Mouse (Mus musculus) embryonic facial prominence, embryonic 15.5 days (tissue): Measurements from ENCODE around the gene Dennd6b. TPM values are rescaled to one million over a fixed set of nuclear protein-coding genes. Genes with fewer than 3 reads are reported as not detected.

ENCODE experiments used
- ATAC-seq: fragments of 200-750 bp; cut with Nextera tagmentation; 2 replicates; pipeline ENCODE4 v1.8.0; 2017; ENCODE audit warnings: low read depth, moderate TSS enrichment; ENCODE audit not compliant: insufficient number of reproducible peaks, low FRiP score, low TSS enrichment
- H3K27ac ChIP-seq: fragments of 300-500 bp; sonication (generic); replicated peaks from 2 replicates; pipeline ENCODE4 v1.5.1; 2015; ENCODE audit warnings: mild to moderate bottlenecking, inconsistent platforms
- H3K27me3 ChIP-seq: fragments of 300-500 bp; sonication (generic); 2 replicates; pipeline ENCODE4 v1.6.1; 2015; ENCODE audit warnings: inconsistent platforms
- H3K36me3 ChIP-seq: fragments of 300-500 bp; sonication (generic); 2 replicates; pipeline ENCODE4 v1.6.1; 2015; ENCODE audit warnings: mild to moderate bottlenecking, inconsistent platforms
- H3K4me1 ChIP-seq: fragments of 300-500 bp; sonication (generic); 2 replicates; pipeline ENCODE4 v1.6.1; 2015; ENCODE audit warnings: inconsistent platforms
- H3K4me2 ChIP-seq: fragments of 300-500 bp; sonication (generic); replicated peaks from 2 replicates; pipeline ENCODE4 v1.6.1; 2015; ENCODE audit warnings: mild to moderate bottlenecking, inconsistent platforms
- H3K4me3 ChIP-seq: fragments of 300-500 bp; sonication (generic); replicated peaks from 2 replicates; pipeline ENCODE4 v1.5.1; 2015; ENCODE audit warnings: mild to moderate bottlenecking, inconsistent platforms
- H3K9ac ChIP-seq: fragments of 300-500 bp; sonication (generic); 2 replicates; pipeline ENCODE4 v1.6.1; 2015; ENCODE audit warnings: inconsistent platforms
- H3K9me3 ChIP-seq: fragments of 300-500 bp; sonication (generic); replicated peaks from 2 replicates; pipeline ENCODE4 v1.6.1; 2016; ENCODE audit warnings: inconsistent platforms
- WGBS: fragments of 180-500 bp; shearing (Covaris S2); methylation state at CpG from one replicate; pipeline ENCODE4 v1.1.7; 2015; 5-methylcytosine and 5-hydroxymethylcytosine counted together
- polyA plus RNA-seq: library from polyadenylated mRNA; unstranded; fragments of >200 nt; fragmentation: Nextera tagmentation; extraction: Ambion mirVana; gene quantifications from 2 replicates; pipeline ENCODE4 v1.2.1, GENCODE M21; 2015

Gene Dennd6b
- polyA plus RNA-seq, 1 experiment from 2014 or later, result 16.3 TPM

DNA sequence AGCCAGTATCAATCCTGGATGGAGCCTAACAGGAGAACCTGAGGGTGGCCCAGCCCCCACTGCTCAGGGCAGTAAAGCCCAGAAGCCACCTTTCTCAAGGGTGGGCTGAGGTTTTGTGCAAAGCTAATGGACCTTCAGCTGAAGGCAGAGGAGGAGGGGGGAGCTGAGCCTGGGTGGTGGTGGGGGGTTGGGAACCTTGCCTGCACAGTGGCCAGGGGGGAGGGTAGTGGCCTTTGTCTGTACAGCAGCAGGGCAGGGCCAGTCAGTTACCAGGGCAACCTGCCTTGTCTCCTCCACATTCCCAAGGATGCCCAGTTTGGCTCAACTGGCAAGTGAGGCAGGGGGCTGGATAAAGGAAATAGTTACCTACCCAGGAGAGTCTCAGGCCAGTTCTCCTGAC is 44.0 kb downstream of the Dennd6b start:
- Histone ChIP-seq H3K4me1 (peaks cover 27% of the 10 kb centered on the region), H3K4me2 (no peak overlapping the region), H3K9me3 (no peaks in the 10 kb centered on the region), H3K9ac (no peak overlapping the region), H3K4me3 (no peak overlapping the region), H3K36me3 (peaks cover 39% of the 10 kb centered on the region), H3K27ac (no peak overlapping the region), H3K27me3 (peaks cover 14% of the 10 kb centered on the region)
- no peak for ATAC-seq

DNA sequence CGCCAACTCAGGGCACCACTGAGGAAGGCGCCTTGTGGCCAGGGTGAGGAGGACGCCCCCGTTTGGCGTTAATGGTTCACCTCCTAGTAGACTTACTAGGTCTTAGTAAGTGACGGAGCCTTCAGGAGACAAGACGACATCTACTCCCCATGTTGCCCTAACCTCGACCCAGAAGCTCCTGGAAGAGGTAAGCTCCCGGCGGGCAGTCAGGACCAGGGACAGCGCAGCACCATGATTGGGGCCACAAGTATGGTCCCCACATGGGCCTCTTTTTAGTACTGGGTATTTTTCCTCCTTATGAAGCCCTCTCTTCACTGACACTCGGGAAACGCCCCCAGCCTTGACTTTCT is 46.3 kb downstream of the Dennd6b start:
- no peak for ATAC-seq
- 1% methylated on average over 13 of the region's 13 CpGs for WGBS
- peaks cover 16% of the 10 kb centered on the region for H3K36me3 ChIP-seq
- peak overlapping the region; percentile 68 for H3K4me3 ChIP-seq
- peak overlapping the region; percentile 81 for H3K4me2 ChIP-seq
- no peak overlapping the region for H3K27ac ChIP-seq
- H3K4me1 ChIP-seq, result peaks cover 40% of the 10 kb centered on the region
- peaks cover 28% of the 10 kb centered on the region for H3K27me3 ChIP-seq
- H3K9ac ChIP-seq, result no peak overlapping the region
- no peaks in the 10 kb centered on the region for H3K9me3 ChIP-seq

DNA sequence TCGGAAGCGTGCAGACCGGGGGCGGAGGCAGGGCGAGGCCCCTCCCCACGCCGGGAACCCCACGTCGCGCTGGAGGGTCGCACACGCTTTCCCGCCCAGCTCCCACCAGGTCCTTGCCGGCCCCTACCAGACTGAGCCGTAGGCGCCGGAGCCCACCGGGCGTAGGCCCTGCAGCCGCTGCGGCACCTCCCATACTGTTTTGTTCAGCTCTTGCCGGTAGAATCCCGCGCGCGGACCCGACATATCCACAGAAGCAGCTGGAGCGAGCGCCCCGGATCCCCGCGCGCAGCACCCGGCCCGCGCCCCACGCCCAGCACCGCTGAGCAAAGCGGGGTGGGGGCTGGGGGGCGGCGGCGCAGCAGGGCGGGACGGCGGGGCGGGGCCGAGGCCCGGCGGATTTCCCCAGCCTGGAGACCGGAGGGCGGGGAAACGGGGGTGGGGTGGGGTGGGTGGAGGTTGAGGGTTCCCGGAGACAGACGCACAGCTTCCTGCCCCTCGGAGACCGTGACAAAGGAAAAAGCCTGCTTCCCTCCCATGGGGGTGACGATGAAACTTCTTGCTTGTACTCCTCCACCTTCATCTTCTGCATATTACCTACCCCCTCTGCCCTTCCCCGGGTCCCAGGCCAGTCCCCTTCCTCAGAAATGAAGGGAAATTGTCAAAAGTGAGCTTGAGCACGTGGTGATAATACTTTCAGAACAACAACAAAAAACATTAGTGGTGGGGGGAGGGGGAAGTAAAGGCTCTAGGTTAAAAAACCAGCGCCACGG is 46.8 kb downstream of the Dennd6b start, which contains the start of gene Mapk11:
Gene Mapk11, minus strand, starts transcription at position 358 of the 770 bp plus-strand sequence.
- Histone ChIP-seq H3K4me2 (peak within 1 kb of the TSS; percentile 81), H3K36me3 (peaks cover 11% of the 10 kb centered on the region), H3K27ac (peak within 1 kb of the TSS; percentile 48; the same call in 1 of the 2 replicates), H3K4me1 (peaks cover 40% of the 10 kb centered on the region), H3K27me3 (peaks cover 28% of the 10 kb centered on the region), H3K9me3 (no peaks in the 10 kb centered on the region), H3K9ac (peak within 1 kb of the TSS; percentile 54), H3K4me3 (peak within 1 kb of the TSS; percentile 68)
- 1% methylated on average over 58 of the region's 61 CpGs for WGBS
- peak; percentile 58 for ATAC-seq

DNA sequence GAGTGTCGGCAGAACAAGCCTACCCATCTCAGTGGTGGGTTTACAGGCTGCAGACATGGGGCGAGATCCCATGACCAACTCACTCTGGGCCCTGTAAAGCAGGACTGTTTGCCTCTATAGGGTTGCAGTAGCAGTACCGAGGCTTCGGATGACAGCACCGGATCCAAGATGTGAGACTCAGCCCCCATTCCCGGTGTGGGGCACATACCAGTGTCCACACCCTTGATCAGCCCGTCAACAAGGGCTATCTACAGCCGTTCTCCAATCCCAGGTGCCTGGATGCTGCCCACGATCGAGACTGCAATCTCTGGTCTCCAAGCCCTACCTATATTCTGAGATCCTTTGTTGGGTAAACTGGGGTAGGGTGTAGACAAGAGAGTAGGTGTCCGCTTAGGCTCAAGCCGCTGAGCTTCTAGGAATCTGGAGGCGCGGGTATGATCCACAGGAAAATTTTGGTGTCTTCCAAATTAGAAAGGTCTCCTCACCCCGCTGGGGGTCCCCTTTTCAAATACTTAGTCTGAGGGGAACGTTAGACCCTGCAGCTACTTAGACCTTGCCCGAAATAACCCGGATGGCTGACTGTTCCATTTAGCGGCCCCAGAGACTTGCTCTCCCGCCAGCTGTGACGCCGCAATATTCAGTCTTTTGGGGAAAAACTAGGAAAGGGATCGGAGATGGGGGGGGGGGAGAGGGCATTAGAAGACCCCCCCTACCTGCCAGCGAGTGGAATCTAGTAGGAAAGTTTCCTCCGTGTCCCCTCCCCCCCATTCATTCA is 47.6 kb downstream of the Dennd6b start:
- WGBS, result 5% methylated on average over 25 of the region's 25 CpGs
- Histone ChIP-seq H3K9ac (peak overlapping the region; percentile 54), H3K4me3 (peak overlapping the region; percentile 68), H3K27me3 (peaks cover 28% of the 10 kb centered on the region), H3K4me2 (peak overlapping the region; percentile 81), H3K27ac (0 out of 2 replicates have a peak overlapping the region, but pooled peaks have one; percentile 48), H3K36me3 (peaks cover 4% of the 10 kb centered on the region), H3K9me3 (no peaks in the 10 kb centered on the region), H3K4me1 (peaks cover 40% of the 10 kb centered on the region)
- no peak for ATAC-seq

DNA sequence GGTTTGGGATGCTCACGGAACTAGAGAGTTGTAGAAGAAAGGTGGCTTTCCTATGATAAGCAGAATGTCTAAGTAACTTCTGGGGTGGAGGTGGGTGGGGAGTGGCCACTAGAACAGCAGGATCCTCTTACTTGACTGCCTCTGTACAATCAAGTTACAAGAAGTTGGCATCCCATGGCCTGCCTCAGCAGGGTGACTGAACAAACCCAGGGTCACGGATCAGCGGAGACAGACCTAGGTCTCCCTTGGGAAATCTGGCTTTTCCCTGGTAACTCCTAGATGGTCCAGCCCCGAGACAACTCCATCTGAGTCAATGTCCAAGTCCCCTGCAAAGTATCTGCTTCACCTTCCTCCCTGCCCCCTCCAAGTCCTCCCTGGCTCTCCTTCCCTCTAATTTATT is 48.4 kb downstream of the Dennd6b start:
- Histone ChIP-seq H3K27ac (no peak overlapping the region), H3K9ac (no peak overlapping the region), H3K27me3 (peaks cover 28% of the 10 kb centered on the region), H3K4me1 (peaks cover 40% of the 10 kb centered on the region), H3K4me3 (peak overlapping the region; percentile 68; the same call in 1 of the 2 replicates), H3K9me3 (no peaks in the 10 kb centered on the region), H3K36me3 (no peaks in the 10 kb centered on the region; the same call in 1 of the 2 replicates), H3K4me2 (peak overlapping the region; percentile 81)
- ATAC-seq, result no peak
- WGBS, result 64% methylated on average over 4 of the region's 4 CpGs

DNA sequence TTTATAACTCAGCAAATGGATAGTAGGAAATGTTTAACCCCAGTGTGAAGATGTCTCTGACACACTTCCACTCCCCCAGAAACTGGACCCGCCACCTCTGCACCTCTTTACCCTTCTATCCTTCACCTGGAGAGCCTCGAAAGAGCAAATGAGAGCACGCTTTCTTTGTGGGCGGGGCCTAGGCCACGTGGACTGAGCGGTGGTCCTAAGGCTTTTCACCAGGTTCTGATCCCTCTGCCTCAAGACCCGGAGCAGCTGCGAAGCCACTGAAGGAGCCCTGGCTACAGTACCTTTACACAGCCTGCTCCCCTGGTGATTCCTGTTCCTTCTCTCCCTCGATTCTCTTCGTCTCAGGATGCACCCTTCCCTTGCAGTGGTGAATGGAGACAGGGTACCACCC is 48.8 kb downstream of the Dennd6b start:
- H3K4me1 ChIP-seq, result peaks cover 40% of the 10 kb centered on the region
- H3K4me3 ChIP-seq, result no peak overlapping the region; the same call in 1 of the 2 replicates
- ATAC-seq, result no peak
- WGBS, result 19% methylated on average over 10 of the region's 10 CpGs
- peaks cover 33% of the 10 kb centered on the region for H3K27me3 ChIP-seq
- H3K27ac ChIP-seq, result no peak overlapping the region
- no peak overlapping the region; the same call in 1 of the 2 replicates for H3K9ac ChIP-seq
- H3K4me2 ChIP-seq, result peak overlapping the region; percentile 60
- H3K36me3 ChIP-seq, result no peaks in the 10 kb centered on the region; the same call in 1 of the 2 replicates
- H3K9me3 ChIP-seq, result no peaks in the 10 kb centered on the region

DNA sequence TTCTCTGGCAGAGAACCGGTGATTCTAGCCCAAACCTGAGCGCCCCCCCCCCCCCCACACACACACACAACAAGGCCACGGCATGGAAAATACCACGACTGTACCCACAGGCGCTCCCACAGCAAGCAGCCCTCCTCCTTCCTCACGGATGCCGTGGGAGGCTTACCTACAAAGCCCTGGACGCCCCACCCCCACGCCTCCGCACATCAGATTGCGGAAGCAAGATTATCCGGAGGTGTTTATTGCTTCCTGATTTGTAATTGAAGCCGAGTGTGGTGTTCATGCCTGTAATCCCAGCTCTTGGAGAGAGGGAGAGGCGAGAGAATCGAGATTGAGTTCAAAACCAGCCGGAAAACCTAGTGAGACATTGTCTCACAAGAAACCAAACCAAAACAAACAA is 49.3 kb downstream of the Dennd6b start:
- ATAC-seq, result no peak
- Histone ChIP-seq H3K4me2 (peak overlapping the region; percentile 60), H3K36me3 (no peaks in the 10 kb centered on the region; the same call in 1 of the 2 replicates), H3K27ac (no peak overlapping the region), H3K9me3 (no peaks in the 10 kb centered on the region), H3K27me3 (peaks cover 37% of the 10 kb centered on the region), H3K4me1 (peaks cover 40% of the 10 kb centered on the region), H3K9ac (no peak overlapping the region; the same call in 1 of the 2 replicates), H3K4me3 (peak overlapping the region; percentile 34)
- WGBS, result 9% methylated on average over 15 of the region's 16 CpGs

DNA sequence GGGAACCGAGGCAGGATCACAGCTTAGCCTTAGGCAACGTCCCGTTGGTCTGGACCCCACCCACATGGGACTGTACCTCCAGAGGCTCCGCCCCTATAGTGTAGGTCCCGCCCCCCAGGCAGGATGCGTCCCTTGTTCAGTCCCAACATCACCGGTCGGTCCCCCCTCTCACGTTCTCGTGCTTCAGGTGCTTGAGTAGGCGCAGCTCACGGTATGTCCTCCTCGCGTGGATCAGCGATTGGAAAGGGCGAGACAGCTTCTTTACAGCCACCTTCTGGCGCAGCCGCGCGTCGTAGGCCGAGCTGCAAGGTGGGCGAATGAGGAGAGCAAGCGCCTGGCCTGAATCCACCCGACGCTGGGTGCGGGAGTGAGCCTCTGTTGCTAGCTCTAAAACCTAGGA is 49.8 kb downstream of the Dennd6b start:
- H3K36me3 ChIP-seq, result no peaks in the 10 kb centered on the region; the same call in 1 of the 2 replicates
- no peak for ATAC-seq
- H3K4me3 ChIP-seq, result peak overlapping the region; percentile 34
- H3K4me1 ChIP-seq, result peaks cover 40% of the 10 kb centered on the region
- peak overlapping the region; percentile 60 for H3K4me2 ChIP-seq
- 2% methylated on average over 27 of the region's 27 CpGs for WGBS
- peaks cover 41% of the 10 kb centered on the region for H3K27me3 ChIP-seq
- no peak overlapping the region for H3K27ac ChIP-seq
- H3K9ac ChIP-seq, result no peak overlapping the region
- no peaks in the 10 kb centered on the region for H3K9me3 ChIP-seq

DNA sequence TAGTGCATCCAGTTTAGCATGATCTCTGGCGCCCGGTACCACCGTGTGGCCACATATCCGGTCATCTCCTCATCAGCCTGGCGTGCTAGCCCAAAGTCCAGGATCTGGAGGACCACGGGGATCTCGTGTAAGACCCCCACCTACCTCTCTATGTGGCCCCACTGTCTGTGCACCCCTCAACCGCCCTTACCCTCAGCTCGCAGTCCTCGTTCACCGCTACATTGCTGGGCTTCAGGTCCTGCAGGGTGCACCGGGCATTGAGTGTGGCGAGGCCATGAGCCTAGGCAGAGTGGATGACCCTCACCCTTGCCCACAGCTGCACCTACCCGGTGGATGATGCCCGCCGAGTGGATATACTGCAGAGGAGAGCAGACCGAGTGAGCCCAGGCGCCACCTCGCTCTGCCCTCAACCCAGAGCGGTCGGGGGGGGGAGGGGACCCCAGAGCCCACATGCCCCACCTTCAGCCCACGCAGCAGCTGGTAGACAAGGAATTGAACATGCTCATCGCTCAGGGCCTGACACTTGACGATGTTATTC is 50.4 kb downstream of the Dennd6b start:
- H3K27ac ChIP-seq, result no peak overlapping the region
- no peak for ATAC-seq
- peaks cover 48% of the 10 kb centered on the region for H3K27me3 ChIP-seq
- H3K36me3 ChIP-seq, result no peaks in the 10 kb centered on the region; the same call in 1 of the 2 replicates
- H3K9me3 ChIP-seq, result no peaks in the 10 kb centered on the region
- no peak overlapping the region; the same call in 1 of the 2 replicates for H3K9ac ChIP-seq
- WGBS, result 75% methylated on average over 24 of the region's 24 CpGs
- no peak overlapping the region for H3K4me3 ChIP-seq
- H3K4me1 ChIP-seq, result peaks cover 47% of the 10 kb centered on the region
- peak overlapping the region; percentile 60; the same call in 1 of the 2 replicates for H3K4me2 ChIP-seq

DNA sequence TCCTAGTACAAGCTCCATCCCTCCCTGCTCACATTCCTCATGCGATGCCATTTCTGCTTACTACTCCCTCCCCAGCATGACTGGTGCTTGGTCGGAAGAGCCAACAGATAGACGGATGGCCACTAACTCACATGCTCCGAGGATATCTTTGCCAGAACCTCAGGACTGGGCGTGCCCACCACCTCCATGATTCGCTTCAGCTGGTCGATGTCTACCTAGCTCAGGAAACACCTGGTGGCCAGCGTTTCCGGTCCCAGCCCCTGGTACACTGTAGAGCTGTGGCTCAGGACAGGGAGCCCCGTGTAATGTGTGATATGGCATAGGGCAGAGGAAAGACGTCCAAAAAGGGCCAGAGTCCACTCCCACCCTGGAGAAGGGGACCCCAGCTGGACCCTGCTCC is 51.3 kb downstream of the Dennd6b start:
- ATAC-seq, result no peak
- Histone ChIP-seq H3K4me1 (peaks cover 51% of the 10 kb centered on the region), H3K27me3 (peaks cover 57% of the 10 kb centered on the region), H3K9me3 (no peaks in the 10 kb centered on the region), H3K36me3 (no peaks in the 10 kb centered on the region; the same call in 1 of the 2 replicates), H3K4me3 (no peak overlapping the region), H3K4me2 (no peak overlapping the region), H3K9ac (no peak overlapping the region), H3K27ac (no peak overlapping the region)
- 84% methylated on average over 11 of the region's 11 CpGs for WGBS

DNA sequence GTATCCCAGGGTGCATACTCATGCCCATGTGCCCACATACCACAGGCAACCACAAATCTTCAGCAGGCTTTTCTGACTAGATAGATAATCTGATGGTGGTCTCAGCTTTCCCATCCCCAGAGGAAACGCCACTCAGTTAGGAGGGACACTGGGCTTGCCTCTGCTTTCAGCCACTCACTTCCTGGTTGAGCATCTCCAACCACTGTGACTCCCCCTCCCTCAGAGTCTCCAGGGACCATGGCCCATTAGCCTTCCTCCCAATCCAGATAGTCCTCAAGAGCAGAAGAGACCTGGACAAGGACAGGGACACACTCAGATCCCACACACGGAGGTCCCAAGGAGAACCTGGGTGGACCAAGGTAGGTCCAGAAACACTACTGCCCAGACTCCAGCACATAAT is 53.2 kb downstream of the Dennd6b start:
- Histone ChIP-seq H3K4me2 (no peak overlapping the region), H3K27ac (no peak overlapping the region), H3K4me3 (no peak overlapping the region), H3K36me3 (no peaks in the 10 kb centered on the region; the same call in 1 of the 2 replicates), H3K27me3 (peaks cover 69% of the 10 kb centered on the region), H3K9me3 (no peaks in the 10 kb centered on the region), H3K9ac (no peak overlapping the region), H3K4me1 (peaks cover 38% of the 10 kb centered on the region)
- no peak for ATAC-seq
- WGBS, result 52% methylated on average over 2 of the region's 2 CpGs
